In the genomic region with DNA sequence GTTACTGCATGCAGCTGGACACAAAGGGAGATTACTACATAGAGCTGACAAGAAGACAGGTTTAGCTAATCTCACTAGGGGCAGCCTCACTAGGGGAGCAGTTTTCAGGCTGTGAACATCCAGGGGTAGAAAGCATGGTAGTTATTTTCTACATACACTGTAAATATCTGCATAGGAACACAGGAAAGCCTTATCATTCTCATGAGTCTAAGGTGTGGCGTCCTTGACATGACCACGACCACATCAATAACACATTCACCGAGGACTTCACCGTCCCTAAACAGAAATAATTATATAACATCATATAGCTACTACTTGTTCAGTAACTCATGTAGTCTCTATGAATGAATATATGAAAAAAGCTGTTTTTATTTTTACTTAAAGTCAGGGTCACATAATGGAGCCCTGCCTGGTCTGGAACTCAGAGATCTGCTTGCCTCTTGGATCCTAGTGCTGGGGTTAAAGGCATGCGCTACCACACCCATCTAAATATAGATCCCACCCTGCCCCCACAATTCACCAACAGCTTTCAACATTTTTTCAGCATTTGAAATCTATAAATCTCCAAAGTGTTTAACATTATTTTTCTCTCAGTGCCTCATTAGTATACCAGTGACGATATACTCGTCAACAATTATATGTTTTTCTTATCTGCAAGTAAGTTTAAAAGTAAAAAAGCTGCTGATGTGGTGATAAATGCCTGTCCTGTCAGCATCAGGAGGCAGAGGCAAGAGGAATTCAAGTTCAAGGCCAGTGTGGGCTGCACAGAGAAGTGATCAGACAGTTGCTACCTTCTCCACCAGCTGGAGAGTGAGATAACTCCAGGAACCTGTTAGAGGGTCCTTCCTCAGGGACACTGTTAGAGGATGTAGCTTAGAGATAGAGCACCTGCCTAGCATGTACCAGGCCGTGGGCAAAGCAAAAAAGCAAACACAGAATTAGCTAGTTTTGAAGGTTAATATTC, we compare ENCODE assay signal across 19 mouse cellular contexts. TPM values are rescaled to one million over a fixed set of nuclear protein-coding genes. Genes with fewer than 3 reads are reported as not detected.
A peak's percentile ranks its signal among the peaks of the same experiment; 100 is the strongest.
DNase-seq lines count a peak whose midpoint lies in the region; ATAC-seq and TF ChIP-seq lines count a peak whose summit lies in the region.
"Had no signal": no experiment of that assay in that cellular context is flagged by ENCODE, and none has a peak within 500 bp of the region (broad histone marks: within the 10 kb centered on the region; RNA-seq: fewer than 3 reads in every experiment).

No protein-coding gene starts in this region.

- peak; percentile 78; the same call in 1 of the 2 replicates for ATAC-seq in heart, embryonic 12.5 days (ENCODE audit: insufficient number of reproducible peaks, low FRiP score)
- peak; percentile 87 for ATAC-seq in erythroid progenitor cell, adult 5-6 weeks (replicated peaks; ENCODE audit: low FRiP score, poor library complexity, severe bottlenecking)
- ATAC-seq in megakaryocyte progenitor cell, adult 5-6 weeks (replicated peaks; ENCODE audit: poor library complexity), result peak; percentile 82
- ATAC-seq in midbrain, postnatal 0 days (ENCODE audit: low FRiP score), result no peak
- ATAC-seq: activated CD4-positive, CD25-positive, alpha-beta regulatory T cell, adult 4 months; inflammation-experienced regulatory T-cells, adult 6 months had no signal

- no peak for DNase-seq in heart, adult 9 months (ENCODE audit: low spot score in 2 of 2)
- peak; percentile 90 for DNase-seq in MEL (ENCODE audit: low read depth, low spot score)
- no peak for DNase-seq in midbrain, postnatal 0 days (ENCODE audit: low spot score)
- DNase-seq in gastrocnemius, postnatal 4 days (ENCODE audit: low spot score in 2 of 2), result no peak
- no peak for DNase-seq in ovary, adult 18-20 months (ENCODE audit: low spot score)
- DNase-seq: adrenal gland, postnatal 36 days; cerebellum, adult 9-10 months; heart, adult 11 months; kidney, postnatal 36 days; lung, postnatal 10 days; right cerebral cortex, postnatal 4 days; thymus, postnatal 25 days had no signal

- no peak overlapping the region for H3K4me2 ChIP-seq in heart, embryonic 12.5 days
- H3K4me2 ChIP-seq in midbrain, postnatal 0 days (ENCODE audit: low read depth, low read length, poor library complexity, severe bottlenecking), result no peak overlapping the region
- H3K4me2 ChIP-seq: midbrain, embryonic 11.5 days had no signal

- TF ChIP-seq CTCF in MEL (IDR thresholded peaks at IDR 0.05 in 2 of 3, conservative IDR thresholded peaks at IDR 0.05 in 1 of 3; ENCODE audit: control insufficient read depth in 1 of 3, insufficient read depth in 1 of 3, low read depth in 2 of 3, low read length in 3 of 3, poor library complexity in 1 of 3, severe bottlenecking in 1 of 3), result no peak
- TF ChIP-seq CTCF in midbrain, postnatal 0 days (IDR thresholded peaks at IDR 0.05), result no peak

- H3K36me3 ChIP-seq in heart, embryonic 12.5 days, result peaks cover 23% of the 10 kb centered on the region
- peaks cover 0 to 48% of the 10 kb centered on the region in 2 experiments; a peak in 3 of 4 replicates for H3K36me3 ChIP-seq in MEL (ENCODE audit: control insufficient read depth in 1 of 2, insufficient read depth in 2 of 2, low read length in 2 of 2)
- no peaks in the 10 kb centered on the region for H3K36me3 ChIP-seq in midbrain, postnatal 0 days (ENCODE audit: insufficient read depth, low read length)

- WGBS in heart, embryonic 12.5 days, result 68% methylated on average over 8 of the region's 8 CpGs
- 92% methylated on average over 8 of the region's 8 CpGs for WGBS in midbrain, postnatal 0 days

- peaks cover 14% of the 10 kb centered on the region for H3K4me1 ChIP-seq in heart, embryonic 12.5 days (replicated peaks)
- H3K4me1 ChIP-seq in MEL (ENCODE audit: control insufficient read depth in 1 of 2, insufficient read depth in 2 of 2, low read length in 2 of 2), result peaks cover 35 to 36% of the 10 kb centered on the region in 2 experiments
- no peaks in the 10 kb centered on the region for H3K4me1 ChIP-seq in midbrain, postnatal 0 days (ENCODE audit: insufficient read depth, low read length)
- H3K4me1 ChIP-seq: embryonic facial prominence, embryonic 10.5 days had no signal

- H3K27me3 ChIP-seq in heart, embryonic 12.5 days (replicated peaks), result no peaks in the 10 kb centered on the region
- no peaks in the 10 kb centered on the region for H3K27me3 ChIP-seq in MEL (ENCODE audit: control insufficient read depth in 1 of 2, insufficient read depth in 2 of 2, low read length in 2 of 2)
- H3K27me3 ChIP-seq in midbrain, postnatal 0 days (ENCODE audit: insufficient read depth, low read length), result no peaks in the 10 kb centered on the region

- no peaks in the 10 kb centered on the region for H3K79me2 ChIP-seq in MEL (ENCODE audit: control insufficient read depth, insufficient read depth, low read length, poor library complexity)

- H3K9me3 ChIP-seq in heart, embryonic 12.5 days (replicated peaks), result no peaks in the 10 kb centered on the region
- no peaks in the 10 kb centered on the region for H3K9me3 ChIP-seq in MEL (replicated peaks; ENCODE audit: insufficient read depth, low read length)
- H3K9me3 ChIP-seq in midbrain, postnatal 0 days (ENCODE audit: low read length), result no peaks in the 10 kb centered on the region
- H3K9me3 ChIP-seq: embryonic facial prominence, embryonic 10.5 days had no signal

- no peak overlapping the region for H3K27ac ChIP-seq in heart, embryonic 12.5 days (ENCODE audit: poor library complexity, severe bottlenecking)
- peak overlapping the region; percentile 82 for H3K27ac ChIP-seq in MEL (ENCODE audit: control insufficient read depth, low read depth, low read length)
- no peak overlapping the region for H3K27ac ChIP-seq in midbrain, postnatal 0 days (ENCODE audit: low read depth, low read length)
- H3K27ac ChIP-seq: embryonic facial prominence, embryonic 10.5 days had no signal

- no peak overlapping the region for H3K4me3 ChIP-seq in heart, embryonic 12.5 days
- peak overlapping the region in 1 of 2 experiments; percentile 31; a peak in 3 of 4 replicates for H3K4me3 ChIP-seq in MEL (ENCODE audit: control insufficient read depth in 1 of 2, insufficient read depth in 1 of 2, low read depth in 2 of 2, low read length in 2 of 2)
- no peak overlapping the region for H3K4me3 ChIP-seq in midbrain, postnatal 0 days (ENCODE audit: low read depth, low read length)
- H3K4me3 ChIP-seq: embryonic facial prominence, embryonic 10.5 days had no signal

- TF ChIP-seq EP300 in MEL (IDR thresholded peaks at IDR 0.05; ENCODE audit: low read depth in 1 of 2, low read length in 2 of 2), result peak; percentile 87 to 96

- no peak for TF ChIP-seq POLR2A in MEL (IDR thresholded peaks at IDR 0.05; ENCODE audit: control insufficient read depth in 1 of 2, insufficient read depth in 1 of 2, low read depth in 1 of 2, low read length in 2 of 2, poor library complexity in 1 of 2)

- H3K9ac ChIP-seq in heart, embryonic 12.5 days, result no peak overlapping the region
- peak overlapping the region; percentile 45 for H3K9ac ChIP-seq in MEL (ENCODE audit: control insufficient read depth, low read depth, low read length, poor library complexity, severe bottlenecking)
- H3K9ac ChIP-seq in midbrain, postnatal 0 days (replicated peaks; ENCODE audit: low read length, poor library complexity, severe bottlenecking), result no peak overlapping the region

- no peak for TF ChIP-seq RAD21 in MEL (IDR thresholded peaks at IDR 0.05; ENCODE audit: low read depth, low read length)

TF ChIP-seq in MEL, 35 proteins besides CTCF, POLR2A, EP300 and RAD21 (continues in another document):
- TF ChIP-seq MYC (IDR thresholded peaks at IDR 0.05; ENCODE audit: low read depth, low read length), result peak; percentile 59; the same call in 1 of the 2 replicates

RNA-seq across cellular contexts. Expression of a gene that starts 28.4 kb away (rescaled TPM):
- polyA plus RNA-seq in heart, embryonic 12.5 days (2016; fragmentation: Nextera tagmentation; extraction: Ambion mirVana), result 22.8 and 26.8 TPM in 2 replicates
- 16.9 and 18.3 TPM in 2 replicates for total RNA-seq in MEL (2012; rRNA removed)
- 10 to 100 TPM in 1 of 2 experiments, not detected in 1; 14.6 TPM for polyA plus RNA-seq in MEL (2012; ENCODE audit: insufficient read depth in 1 of 2, insufficient read length in 2 of 2, low read depth in 1 of 2, low replicate concordance in 2 of 2, missing spikeins in 1 of 2)
- 9.7 and 27.2 TPM in 2 replicates for total RNA-seq in erythroid progenitor cell, adult 5-6 weeks (2015; ENCODE audit: low replicate concordance)
- total RNA-seq in erythroid progenitor cell, adult 5-6 weeks (2017; ENCODE audit: low replicate concordance), result 6.7 and 9.9 TPM in 2 replicates
- 22.4 and 22.8 TPM in 2 replicates for total RNA-seq in megakaryocyte progenitor cell, adult 5-6 weeks (2015)
- 7.5 and 12.9 TPM in 2 replicates for total RNA-seq in megakaryocyte progenitor cell, adult 5-6 weeks (2017)
- total RNA-seq in midbrain, postnatal 0 days (2014; rRNA removed), result 10.9 and 12.4 TPM in 2 replicates
- polyA plus RNA-seq in midbrain, postnatal 0 days (2015; fragmentation: Nextera tagmentation; extraction: Ambion mirVana), result 16.6 and 18.5 TPM in 2 replicates
- total RNA-seq in gastrocnemius, postnatal 4 days (2021), result 10 to 100 TPM in 1 of 2 experiments, 1 to 10 TPM in 1; 9.4 to 11.1 TPM

RNA-seq across cellular contexts. Expression of a gene that starts 28.6 kb away (rescaled TPM):
- polyA plus RNA-seq in heart, embryonic 12.5 days (2016; fragmentation: Nextera tagmentation; extraction: Ambion mirVana), result 126 and 134 TPM in 2 replicates
- total RNA-seq in MEL (2012; rRNA removed), result 39.4 and 46.9 TPM in 2 replicates
- polyA plus RNA-seq in MEL (2012; ENCODE audit: insufficient read depth in 1 of 2, insufficient read length in 2 of 2, low read depth in 1 of 2, low replicate concordance in 2 of 2, missing spikeins in 1 of 2), result 100 to 1,000 TPM in 1 of 2 experiments, 10 to 100 TPM in 1; 54.7 to 405 TPM
- 44.0 and 56.9 TPM in 2 replicates for total RNA-seq in erythroid progenitor cell, adult 5-6 weeks (2015; ENCODE audit: low replicate concordance)
- total RNA-seq in erythroid progenitor cell, adult 5-6 weeks (2017; ENCODE audit: low replicate concordance), result 84.2 and 116 TPM in 2 replicates
- 118 and 127 TPM in 2 replicates for total RNA-seq in megakaryocyte progenitor cell, adult 5-6 weeks (2015)
- total RNA-seq in megakaryocyte progenitor cell, adult 5-6 weeks (2017), result 191 and 227 TPM in 2 replicates
- 65.2 and 77.6 TPM in 2 replicates for total RNA-seq in midbrain, postnatal 0 days (2014; rRNA removed)
- polyA plus RNA-seq in midbrain, postnatal 0 days (2015; fragmentation: Nextera tagmentation; extraction: Ambion mirVana), result 198 and 202 TPM in 2 replicates
- 10 to 100 TPM; 73.8 to 90.5 TPM for total RNA-seq in gastrocnemius, postnatal 4 days (2021)

RNA-seq across cellular contexts. Expression of a gene that starts 37.3 kb away (rescaled TPM):
- 15.5 and 19.5 TPM in 2 replicates for polyA plus RNA-seq in heart, embryonic 12.5 days (2016; fragmentation: Nextera tagmentation; extraction: Ambion mirVana)
- total RNA-seq in MEL (2012; rRNA removed), result 44.6 and 46.0 TPM in 2 replicates
- polyA plus RNA-seq in MEL (2012; ENCODE audit: insufficient read depth in 1 of 2, insufficient read length in 2 of 2, low read depth in 1 of 2, low replicate concordance in 2 of 2, missing spikeins in 1 of 2), result 100 to 1,000 TPM in 1 of 2 experiments, 10 to 100 TPM in 1; 39.8 to 203 TPM
- total RNA-seq in erythroid progenitor cell, adult 5-6 weeks (2015; ENCODE audit: low replicate concordance), result 176 and 191 TPM in 2 replicates
- 72.9 and 78.6 TPM in 2 replicates for total RNA-seq in erythroid progenitor cell, adult 5-6 weeks (2017; ENCODE audit: low replicate concordance)
- total RNA-seq in megakaryocyte progenitor cell, adult 5-6 weeks (2015), result 367 and 372 TPM in 2 replicates
- 151 and 171 TPM in 2 replicates for total RNA-seq in megakaryocyte progenitor cell, adult 5-6 weeks (2017)
- total RNA-seq in midbrain, postnatal 0 days (2014; rRNA removed), result 2.1 and 4.4 TPM in 2 replicates
- polyA plus RNA-seq in midbrain, postnatal 0 days (2015; fragmentation: Nextera tagmentation; extraction: Ambion mirVana), result 2.0 and 2.6 TPM in 2 replicates
- total RNA-seq in gastrocnemius, postnatal 4 days (2021), result 10 to 100 TPM; 11.4 to 13.4 TPM
